Mouse (Mus musculus) retina, postnatal 1 day (tissue): ENCODE measurements at regions not wholly inside any gene's neighbourhood (a gene's known extent, or its start where the extent isn't known, plus 50 kb on each side); places are given as distances from the start of the nearest gene placed in this dataset.

Source experiments
- DNase-seq: peaks from one replicate; pipeline ENCODE4 v3.0.0-alpha.2; 2012

DNA sequence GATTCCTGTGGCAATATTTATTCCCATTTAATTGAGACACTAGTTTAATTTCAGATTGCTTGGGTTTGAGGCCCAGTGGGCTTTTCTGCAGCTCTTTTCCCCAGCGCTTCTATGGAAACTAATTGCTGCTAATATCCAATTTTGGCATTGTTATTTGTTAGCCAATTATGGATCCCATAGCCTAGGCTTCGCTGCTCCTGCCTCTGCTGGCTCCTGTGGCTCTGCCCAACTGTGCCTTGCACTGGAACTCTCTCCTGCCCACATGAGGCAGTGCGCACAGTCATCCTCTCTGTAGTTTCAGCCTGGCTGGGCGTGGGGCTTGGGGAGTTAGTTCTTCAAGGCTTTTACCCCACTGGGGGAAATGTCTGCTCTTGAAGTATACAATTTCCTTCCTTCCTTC lies 491.8 kb downstream of the Prss52 start:
- DNase-seq: peak; percentile 46

GRCm38 (mm10) chr14:64597218-64597617 lies 493.1 kb downstream of the Prss52 start:
- peak; percentile 62 for DNase-seq
